Mouse (Mus musculus) lung, adult 2 months (tissue): Measurements from ENCODE around the gene Pxdn.

ENCODE experiments used
- CTCF ChIP-seq: fragments of 200-500 bp; IDR thresholded peaks from 2 replicates; pipeline ENCODE4 v1.5.1; 2011; ENCODE audit warnings: mild to moderate bottlenecking, low read length, control low read depth; ENCODE audit not compliant: insufficient read depth
- POLR2A ChIP-seq: fragments of 200-500 bp; IDR thresholded peaks from 2 replicates; pipeline ENCODE4 v1.6.1; 2011; ENCODE audit warnings: low read depth, mild to moderate bottlenecking, control low read depth, low read length, borderline replicate concordance; ENCODE audit errors: extremely low read depth

- TF ChIP-seq CTCF, result no peak
- TF ChIP-seq POLR2A, result no peak
Measured at GRCm38 (mm10) chr12:29972533-29972932, 35.1 kb downstream of the Pxdn start.
